Mouse (Mus musculus): ENCODE measurements around the gene Amer2.

- TF ChIP-seq CTCF (conservative IDR thresholded peaks at IDR 0.05 in 1 of 2, IDR thresholded peaks at IDR 0.05 in 1 of 2; ENCODE audit: low read depth in 2 of 2, low read length in 2 of 2) (no peak), CHD2 (IDR thresholded peaks at IDR 0.05; ENCODE audit: low read length) (no peak), MAFK (IDR thresholded peaks at IDR 0.05; ENCODE audit: insufficient replicate concordance, low read length) (no peak), EP300 (IDR thresholded peaks at IDR 0.05; ENCODE audit: low read length) (no peak), UBTF (IDR thresholded peaks at IDR 0.05; ENCODE audit: low read depth, low read length) (no peak)
Observed at GRCm38 (mm10) chr14:60427896-60428295, 54.8 kb downstream of the Amer2 start.

All from CH12.LX (cell line).